Mouse (Mus musculus): ENCODE measurements around the gene Nudt17. TPM values are rescaled to one million over a fixed set of nuclear protein-coding genes. Genes with fewer than 3 reads are reported as not detected.
"Not testable (repeated sequence)": the region's sequence is repeated elsewhere in the genome, so short reads cannot be mapped to it uniquely, and the experiment has no call there.

The Nudt17 gene
- polyA plus RNA-seq, 1 experiment from 2014 or later = 16.3 TPM

DNA sequence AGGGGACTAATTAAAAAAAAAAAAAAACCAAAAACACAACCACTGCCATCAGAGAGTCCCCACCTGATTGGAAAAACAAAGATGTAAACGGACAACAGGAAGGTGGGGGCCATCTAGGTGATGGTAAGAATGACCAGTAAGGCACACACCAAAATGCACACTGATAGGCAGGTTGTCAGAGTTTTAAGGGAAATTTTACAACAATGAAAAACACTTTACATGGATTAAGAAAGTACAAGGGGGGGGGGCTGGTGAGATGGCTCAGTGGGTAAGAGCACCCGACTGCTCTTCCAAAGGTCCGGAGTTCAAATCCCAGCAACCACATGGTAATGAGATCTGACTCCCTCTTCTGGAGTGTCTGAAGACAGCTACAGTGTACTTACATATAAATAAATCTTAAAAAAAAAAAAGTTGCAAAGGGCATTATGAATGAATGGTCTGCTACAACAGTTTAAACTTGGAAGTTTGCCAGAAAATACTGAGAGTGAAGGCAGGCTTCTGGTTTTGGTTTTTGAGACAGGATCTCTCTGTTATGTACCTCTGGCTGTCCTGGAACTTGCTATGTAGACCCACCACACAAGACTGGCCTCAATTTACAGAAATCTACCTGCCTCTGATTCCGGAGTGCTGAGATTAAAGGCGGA lies 39.8 kb downstream of the Nudt17 start:
- WGBS = 98% methylated on average over 5 of the region's 5 CpGs
- Histone ChIP-seq H3K9ac (ENCODE audit: low read length) (no peak overlapping the region), H3K27me3 (ENCODE audit: control insufficient read depth, insufficient read depth, low read length) (no peaks in the 10 kb centered on the region; the same call in 1 of the 2 replicates), H3K36me3 (ENCODE audit: control insufficient read depth, insufficient read depth, low read length) (no peaks in the 10 kb centered on the region), H3K4me2 (no peak overlapping the region), H3K27ac (ENCODE audit: low read depth, low read length) (no peak overlapping the region), H3K9me3 (ENCODE audit: control insufficient read depth, low read length) (no peaks in the 10 kb centered on the region), H3K4me1 (ENCODE audit: control insufficient read depth, insufficient read depth, low read length) (peaks cover 2% of the 10 kb centered on the region; the same call in 1 of the 2 replicates), H3K4me3 (ENCODE audit: low read depth, low read length) (no peak overlapping the region)
- DNase-seq (ENCODE audit: low spot score, missing footprints) (no peak), ATAC-seq (ENCODE audit: low FRiP score) (no peak)

DNA sequence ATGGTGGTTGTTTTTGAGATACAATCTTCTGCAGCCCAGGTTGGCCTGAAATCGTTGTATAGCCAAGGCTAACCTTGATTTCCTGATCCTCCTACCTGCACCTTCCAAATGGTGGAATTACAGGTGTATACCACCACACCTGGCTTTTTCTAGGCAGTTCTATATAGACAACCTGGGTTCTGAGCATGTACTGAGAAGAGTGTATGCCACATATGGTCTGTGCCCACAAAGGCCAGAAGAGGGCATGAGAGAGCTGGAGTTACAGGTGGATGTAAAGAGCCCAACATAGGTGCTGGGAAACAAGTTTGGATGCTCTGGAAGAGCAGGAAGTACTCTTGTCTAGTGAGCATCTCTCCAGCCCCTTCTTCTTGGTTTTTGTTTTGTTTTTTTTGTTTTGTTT lies 41.0 kb downstream of the Nudt17 start:
- peaks cover 4% of the 10 kb centered on the region; the same call in 1 of the 2 replicates for H3K4me1 ChIP-seq (ENCODE audit: control insufficient read depth, insufficient read depth, low read length)
- H3K27me3 ChIP-seq (ENCODE audit: control insufficient read depth, insufficient read depth, low read length) = no peaks in the 10 kb centered on the region; the same call in 1 of the 2 replicates
- no peak overlapping the region for H3K4me2 ChIP-seq
- H3K9ac ChIP-seq (ENCODE audit: low read length) = no peak overlapping the region
- H3K9me3 ChIP-seq (ENCODE audit: control insufficient read depth, low read length) = no peaks in the 10 kb centered on the region
- no peak overlapping the region for H3K27ac ChIP-seq (ENCODE audit: low read depth, low read length)
- 53% methylated on average over 1 of the region's 1 CpGs for WGBS
- DNase-seq (ENCODE audit: low spot score, missing footprints) = peak; percentile 81
- ATAC-seq (ENCODE audit: low FRiP score) = no peak
- no peak overlapping the region for H3K4me3 ChIP-seq (ENCODE audit: low read depth, low read length)
- H3K36me3 ChIP-seq (ENCODE audit: control insufficient read depth, insufficient read depth, low read length) = no peaks in the 10 kb centered on the region

DNA sequence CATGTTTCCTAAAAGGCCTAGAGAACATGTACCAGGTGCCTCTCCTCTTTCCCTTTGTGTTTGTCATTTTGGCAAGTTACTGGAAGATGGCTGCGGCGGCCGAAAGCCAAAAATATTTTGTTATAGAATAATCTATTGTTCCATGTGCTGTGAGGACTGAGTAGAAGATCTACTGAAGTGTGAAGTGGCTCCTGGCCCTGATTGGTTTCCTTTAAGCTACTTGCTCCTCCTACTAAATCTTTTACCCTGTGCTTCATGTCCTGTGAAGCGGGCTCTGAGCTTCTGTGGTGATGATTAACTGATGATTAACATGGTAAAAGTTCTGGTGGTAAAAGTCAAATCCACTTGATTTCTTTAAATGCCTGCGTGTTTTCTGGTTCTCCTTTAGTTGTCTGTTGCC lies 41.4 kb downstream of the Nudt17 start:
- Histone ChIP-seq H3K4me3 (ENCODE audit: low read depth, low read length) (no peak overlapping the region), H3K9me3 (ENCODE audit: control insufficient read depth, low read length) (no peaks in the 10 kb centered on the region), H3K27me3 (ENCODE audit: control insufficient read depth, insufficient read depth, low read length) (no peaks in the 10 kb centered on the region; the same call in 1 of the 2 replicates), H3K9ac (ENCODE audit: low read length) (no peak overlapping the region), H3K36me3 (ENCODE audit: control insufficient read depth, insufficient read depth, low read length) (no peaks in the 10 kb centered on the region), H3K4me1 (ENCODE audit: control insufficient read depth, insufficient read depth, low read length) (peaks cover 4% of the 10 kb centered on the region; the same call in 1 of the 2 replicates), H3K4me2 (no peak overlapping the region), H3K27ac (ENCODE audit: low read depth, low read length) (no peak overlapping the region)
- 92% methylated on average over 5 of the region's 5 CpGs for WGBS
- DNase-seq (ENCODE audit: low spot score, missing footprints) = no peak
- ATAC-seq (ENCODE audit: low FRiP score) = no peak

DNA sequence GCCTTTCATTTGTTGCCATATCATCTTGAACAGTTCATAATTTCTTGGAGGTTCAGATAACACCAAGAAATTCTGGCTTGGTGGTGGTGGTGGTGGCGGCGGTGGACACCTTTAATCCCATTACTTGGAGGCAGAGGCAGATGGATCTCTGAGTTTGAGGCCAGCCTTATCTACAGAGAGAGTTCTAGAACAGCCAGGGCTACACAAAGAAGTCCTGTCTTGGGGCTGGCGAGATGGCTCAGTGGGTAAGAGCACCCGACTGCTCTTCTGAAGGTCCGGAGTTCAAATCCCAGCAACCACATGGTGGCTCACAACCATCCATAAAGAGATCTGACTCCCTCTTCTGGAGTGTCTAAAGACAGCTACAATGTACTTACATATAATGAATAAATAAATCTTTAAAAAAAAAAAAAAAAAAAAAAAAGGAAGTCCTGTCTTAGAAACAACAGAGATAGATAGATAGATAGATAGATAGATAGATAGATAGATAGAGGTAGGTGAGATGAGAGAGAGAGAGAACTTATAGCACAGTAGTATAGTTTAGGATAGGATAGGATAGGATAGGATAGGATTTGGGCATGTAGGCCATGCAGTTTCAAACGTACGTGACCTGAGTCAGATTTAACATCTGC lies 42.5 kb downstream of the Nudt17 start:
- not testable (repeated sequence) for H3K36me3 ChIP-seq (ENCODE audit: control insufficient read depth, insufficient read depth, low read length); H3K27me3 ChIP-seq (ENCODE audit: control insufficient read depth, insufficient read depth, low read length); H3K4me3 ChIP-seq (ENCODE audit: low read depth, low read length); ATAC-seq (ENCODE audit: low FRiP score); H3K4me2 ChIP-seq; H3K9ac ChIP-seq (ENCODE audit: low read length); H3K27ac ChIP-seq (ENCODE audit: low read depth, low read length); H3K9me3 ChIP-seq (ENCODE audit: control insufficient read depth, low read length); H3K4me1 ChIP-seq (ENCODE audit: control insufficient read depth, insufficient read depth, low read length)
- peak; percentile 6 for DNase-seq (ENCODE audit: low spot score, missing footprints)
- 92% methylated on average over 7 of the region's 7 CpGs for WGBS

DNA sequence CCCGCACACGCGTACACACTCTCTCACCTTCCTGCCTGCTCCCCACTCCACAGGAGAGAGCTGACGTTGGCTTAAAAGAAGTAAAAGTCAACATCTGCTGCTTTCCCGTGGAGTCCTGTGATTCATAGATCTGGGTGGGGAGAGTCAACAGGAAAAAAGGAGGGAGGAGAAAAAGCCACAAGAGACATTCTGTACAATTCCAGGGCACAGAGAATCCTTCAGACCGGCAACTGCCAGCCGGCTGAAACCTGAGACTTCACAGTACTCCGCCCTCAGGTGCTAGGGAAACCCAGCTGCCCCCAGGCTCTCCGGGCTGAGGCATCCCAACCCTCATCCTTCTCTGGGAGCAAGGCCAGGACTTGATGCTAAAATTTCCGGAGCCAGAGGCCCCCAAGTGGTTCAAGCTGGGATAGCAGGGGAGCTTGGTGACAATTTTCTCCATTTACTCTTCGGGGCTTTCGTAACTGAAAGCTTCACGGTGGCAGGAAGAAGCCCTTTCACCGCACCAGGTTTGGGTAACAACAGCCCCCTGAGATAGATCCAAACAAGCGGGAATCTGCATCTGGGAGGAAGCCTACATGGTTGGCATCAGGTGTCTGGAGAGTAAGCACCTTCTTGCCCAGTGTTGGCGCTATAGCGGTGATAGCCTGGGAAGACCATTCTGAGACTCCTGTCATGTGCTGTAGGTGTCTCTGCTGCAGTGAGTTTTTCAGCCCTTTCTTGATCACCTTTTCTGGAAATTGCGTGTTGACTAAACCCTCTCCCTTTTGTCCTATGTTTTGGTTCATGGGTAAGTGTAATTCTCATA lies 44.7 kb downstream of the Nudt17 start:
- no peaks in the 10 kb centered on the region for H3K27me3 ChIP-seq (ENCODE audit: control insufficient read depth, insufficient read depth, low read length)
- 5% methylated on average over 18 of the region's 18 CpGs for WGBS
- peak overlapping the region; percentile 12; the same call in 1 of the 2 replicates for H3K4me3 ChIP-seq (ENCODE audit: low read depth, low read length)
- DNase-seq (ENCODE audit: low spot score, missing footprints) = peak; percentile 99
- H3K4me1 ChIP-seq (ENCODE audit: control insufficient read depth, insufficient read depth, low read length) = peaks cover 3% of the 10 kb centered on the region; the same call in 1 of the 2 replicates
- no peaks in the 10 kb centered on the region for H3K36me3 ChIP-seq (ENCODE audit: control insufficient read depth, insufficient read depth, low read length)
- H3K9ac ChIP-seq (ENCODE audit: low read length) = peak overlapping the region; percentile 52
- peak; percentile 83 for ATAC-seq (ENCODE audit: low FRiP score)
- H3K4me2 ChIP-seq = peak overlapping the region; percentile 44
- H3K9me3 ChIP-seq (ENCODE audit: control insufficient read depth, low read length) = no peaks in the 10 kb centered on the region
- H3K27ac ChIP-seq (ENCODE audit: low read depth, low read length) = no peak overlapping the region

DNA sequence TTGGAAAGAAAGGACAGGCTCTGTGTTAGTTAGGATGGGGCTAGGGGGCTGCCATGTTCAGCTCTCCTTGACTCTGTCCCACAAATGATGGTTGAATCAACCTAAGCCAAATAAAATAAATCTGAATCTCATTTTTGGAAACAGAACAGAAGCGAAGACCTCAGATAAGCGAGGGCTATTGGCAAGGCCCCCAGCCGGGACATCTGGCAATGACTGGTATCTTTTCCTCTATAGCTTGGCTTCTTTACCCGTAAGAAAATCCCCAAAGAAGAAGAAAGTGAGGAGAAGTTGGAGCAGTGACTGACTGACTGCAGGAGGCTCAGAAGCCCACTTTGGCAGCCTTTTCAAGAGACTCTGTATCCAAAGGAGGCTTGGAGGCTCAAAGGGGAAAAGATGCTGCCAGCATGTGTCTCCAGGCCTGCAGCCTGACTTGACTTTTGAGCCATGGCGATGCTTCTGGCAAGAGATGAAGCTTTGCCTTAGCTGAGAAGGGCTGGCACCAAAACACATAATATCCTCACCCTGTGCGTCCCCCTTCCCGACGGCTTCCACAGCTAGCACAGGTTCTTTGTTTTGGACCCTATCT lies 45.5 kb downstream of the Nudt17 start:
- peak overlapping the region; percentile 12; the same call in 1 of the 2 replicates for H3K4me3 ChIP-seq (ENCODE audit: low read depth, low read length)
- WGBS = 49% methylated on average over 8 of the region's 8 CpGs
- peaks cover 3% of the 10 kb centered on the region; the same call in 1 of the 2 replicates for H3K4me1 ChIP-seq (ENCODE audit: control insufficient read depth, insufficient read depth, low read length)
- no peaks in the 10 kb centered on the region for H3K9me3 ChIP-seq (ENCODE audit: control insufficient read depth, low read length)
- no peak for ATAC-seq (ENCODE audit: low FRiP score)
- H3K4me2 ChIP-seq = peak overlapping the region; percentile 44
- no peaks in the 10 kb centered on the region for H3K27me3 ChIP-seq (ENCODE audit: control insufficient read depth, insufficient read depth, low read length)
- H3K27ac ChIP-seq (ENCODE audit: low read depth, low read length) = no peak overlapping the region
- H3K36me3 ChIP-seq (ENCODE audit: control insufficient read depth, insufficient read depth, low read length) = no peaks in the 10 kb centered on the region
- DNase-seq (ENCODE audit: low spot score, missing footprints) = no peak
- peak overlapping the region; percentile 52 for H3K9ac ChIP-seq (ENCODE audit: low read length)

DNA sequence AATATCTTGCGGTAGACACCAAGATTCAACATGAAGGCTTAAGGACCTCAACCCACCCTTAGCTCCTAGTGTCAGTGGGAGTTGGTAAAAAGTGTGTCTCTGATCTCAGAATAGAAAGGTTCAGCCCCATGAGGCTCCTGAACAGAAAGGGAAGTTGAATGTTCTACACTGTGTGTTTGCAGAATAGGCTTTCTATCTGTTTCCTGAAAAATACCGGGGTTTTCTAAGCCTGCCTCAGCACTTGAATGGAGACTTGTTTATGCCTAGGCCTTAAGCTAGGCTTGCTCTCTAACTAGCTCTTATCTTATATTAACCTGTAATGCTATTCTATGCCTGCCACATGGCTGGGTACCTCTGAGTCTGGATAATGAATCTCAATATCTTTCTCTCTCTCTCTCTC lies 47.5 kb downstream of the Nudt17 start:
- Histone ChIP-seq H3K4me2 (no peak overlapping the region), H3K9ac (ENCODE audit: low read length) (no peak overlapping the region), H3K4me1 (ENCODE audit: control insufficient read depth, insufficient read depth, low read length) (peaks cover 3% of the 10 kb centered on the region; the same call in 1 of the 2 replicates), H3K4me3 (ENCODE audit: low read depth, low read length) (no peak overlapping the region), H3K36me3 (ENCODE audit: control insufficient read depth, insufficient read depth, low read length) (no peaks in the 10 kb centered on the region), H3K9me3 (ENCODE audit: control insufficient read depth, low read length) (no peaks in the 10 kb centered on the region), H3K27me3 (ENCODE audit: control insufficient read depth, insufficient read depth, low read length) (no peaks in the 10 kb centered on the region), H3K27ac (ENCODE audit: low read depth, low read length) (no peak overlapping the region)
- no peak for ATAC-seq (ENCODE audit: low FRiP score)
- 86% methylated on average over 2 of the region's 2 CpGs for WGBS
- no peak for DNase-seq (ENCODE audit: low spot score, missing footprints)

All from midbrain, embryonic 11.5 days (tissue).